10 mouse cellular contexts compared by ENCODE assay signal in genomic region chr9:37368860-37369259, GRCm38 (mm10). TPM values are rescaled to one million over a fixed set of nuclear protein-coding genes. Genes with fewer than 3 reads are reported as not detected.
DNase-seq lines count a peak whose midpoint lies in the region; ATAC-seq and TF ChIP-seq lines count a peak whose summit lies in the region.
"Had no signal": no experiment of that assay in that cellular context is flagged by ENCODE, and none has a peak within 500 bp of the region (broad histone marks: within the 10 kb centered on the region; RNA-seq: fewer than 3 reads in every experiment).

No protein-coding gene starts in this region.

- TF ChIP-seq CTCF in gastrocnemius, adult 2 months (IDR thresholded peaks at IDR 0.05), result peak; percentile 41
- TF ChIP-seq CTCF in lung, postnatal 0 days (IDR thresholded peaks at IDR 0.05), result peak; percentile 58

- WGBS in intestine, embryonic 16.5 days, result 72% methylated on average over 8 of the region's 8 CpGs
- WGBS in lung, postnatal 0 days, result 34% methylated on average over 8 of the region's 8 CpGs
- WGBS in liver, embryonic 12.5 days (ENCODE audit: insufficient replicate concordance), result 59% methylated on average over 8 of the region's 8 CpGs

- no peak overlapping the region for H3K4me2 ChIP-seq in intestine, embryonic 16.5 days (ENCODE audit: low read depth, low read length)
- H3K4me2 ChIP-seq in lung, postnatal 0 days (replicated peaks; ENCODE audit: low read depth, low read length), result no peak overlapping the region
- H3K4me2 ChIP-seq in liver, embryonic 12.5 days, result no peak overlapping the region

- 0 out of 2 replicates have a peak, but pooled peaks cover 2% of the 10 kb centered on the region for H3K4me1 ChIP-seq in intestine, embryonic 16.5 days (ENCODE audit: control insufficient read depth, insufficient read depth, low read length)
- peaks cover 3% of the 10 kb centered on the region; the same call in 1 of the 2 replicates for H3K4me1 ChIP-seq in lung, postnatal 0 days (ENCODE audit: insufficient read depth, low read depth, low read length)
- no peaks in the 10 kb centered on the region for H3K4me1 ChIP-seq in liver, embryonic 12.5 days

- peak overlapping the region; percentile 82 for H3K27ac ChIP-seq in gastrocnemius, adult 2 months
- peak overlapping the region; percentile 58 for H3K27ac ChIP-seq in intestine, embryonic 16.5 days (ENCODE audit: low read length)
- H3K27ac ChIP-seq in lung, postnatal 0 days (ENCODE audit: low read length), result peak overlapping the region; percentile 67
- H3K27ac ChIP-seq in liver, embryonic 12.5 days, result no peak overlapping the region

- no peak overlapping the region for H3K9ac ChIP-seq in intestine, embryonic 16.5 days (ENCODE audit: low read depth, low read length)
- no peak overlapping the region for H3K9ac ChIP-seq in lung, postnatal 0 days (replicated peaks; ENCODE audit: low read depth)
- no peak overlapping the region for H3K9ac ChIP-seq in liver, embryonic 12.5 days

- H3K36me3 ChIP-seq in intestine, embryonic 16.5 days (ENCODE audit: control insufficient read depth, insufficient read depth, low read length), result no peaks in the 10 kb centered on the region
- no peaks in the 10 kb centered on the region for H3K36me3 ChIP-seq in lung, postnatal 0 days (ENCODE audit: insufficient read depth, low read length)
- no peaks in the 10 kb centered on the region for H3K36me3 ChIP-seq in liver, embryonic 12.5 days

- intact Hi-C loops in gastrocnemius, adult 2 months (cut with DNase I), result no loop called here

- peak overlapping the region; percentile 36 for H3K4me3 ChIP-seq in gastrocnemius, adult 2 months
- H3K4me3 ChIP-seq in intestine, embryonic 16.5 days (ENCODE audit: low read length), result no peak overlapping the region
- H3K4me3 ChIP-seq in lung, postnatal 0 days (ENCODE audit: low read depth, low read length), result no peak overlapping the region
- H3K4me3 ChIP-seq in liver, embryonic 12.5 days, result no peak overlapping the region

- peak; percentile 80 for TF ChIP-seq EP300 in lung, postnatal 0 days (IDR thresholded peaks at IDR 0.05)

- peak; percentile 47 for ATAC-seq in intestine, embryonic 16.5 days
- peak; percentile 89 for ATAC-seq in lung, postnatal 0 days
- no peak for ATAC-seq in liver, embryonic 12.5 days

- no peaks in the 10 kb centered on the region for H3K27me3 ChIP-seq in intestine, embryonic 16.5 days (replicated peaks; ENCODE audit: control insufficient read depth, insufficient read depth, low read length)
- no peaks in the 10 kb centered on the region for H3K27me3 ChIP-seq in lung, postnatal 0 days (replicated peaks; ENCODE audit: insufficient read depth, low read length)
- H3K27me3 ChIP-seq in liver, embryonic 12.5 days (replicated peaks), result no peaks in the 10 kb centered on the region

- peak; percentile 30 for DNase-seq in gastrocnemius, adult 2 months
- no peak for DNase-seq in gastrocnemius, adult 8-10 months (ENCODE audit: low spot score in 2 of 2)
- peak; percentile 8 for DNase-seq in brain, adult 2 months (ENCODE audit: low read depth, low spot score)
- peak; percentile 52 for DNase-seq in lung, postnatal 0 days (ENCODE audit: low spot score)
- no peak for DNase-seq in spleen, postnatal 10 days (ENCODE audit: low spot score in 2 of 2)
- no peak for DNase-seq in right cerebral cortex, postnatal 4 days
- DNase-seq: left cerebral cortex, postnatal 4 days had no signal

- no peaks in the 10 kb centered on the region for H3K9me3 ChIP-seq in intestine, embryonic 16.5 days (ENCODE audit: control insufficient read depth, low read length)
- H3K9me3 ChIP-seq in lung, postnatal 0 days (ENCODE audit: low read length), result no peaks in the 10 kb centered on the region
- H3K9me3 ChIP-seq in liver, embryonic 12.5 days (replicated peaks), result no peaks in the 10 kb centered on the region

RNA-seq across cellular contexts. Expression of gene Hepacam, which starts 1.7 kb away (rescaled TPM):
- under 1 TPM in 1 of 2 experiments, not detected in 1; 0.20 TPM for total RNA-seq in gastrocnemius, adult 2 months (2021)
- total RNA-seq in gastrocnemius, adult 8-10 months (2022), result under 1 TPM in 1 of 4 experiments, not detected in 3; 0.21 TPM
- 0.05 and 0.09 TPM in 2 replicates for polyA plus RNA-seq in intestine, embryonic 16.5 days (2015; fragmentation: Nextera tagmentation; extraction: Ambion mirVana)
- polyA plus RNA-seq in lung, postnatal 0 days (2015; fragmentation: Nextera tagmentation; extraction: Ambion mirVana), result 0.81 and 1.2 TPM in 2 replicates
- polyA plus RNA-seq in liver, embryonic 12.5 days (2016; fragmentation: Nextera tagmentation; extraction: Ambion mirVana), result 0.05 TPM in 1 of 2 replicates, not detected in the other
- total RNA-seq: granulocyte monocyte progenitor cell, adult 5-6 weeks had no signal

RNA-seq across cellular contexts. Expression of gene Ccdc15, which starts 20.6 kb away (rescaled TPM):
- 1 to 10 TPM; 1.7 to 1.8 TPM for total RNA-seq in gastrocnemius, adult 2 months (2021)
- total RNA-seq in gastrocnemius, adult 8-10 months (2022), result 1 to 10 TPM; 1.3 to 1.7 (median 1.6) TPM
- polyA plus RNA-seq in intestine, embryonic 16.5 days (2015; fragmentation: Nextera tagmentation; extraction: Ambion mirVana), result 3.8 and 4.3 TPM in 2 replicates
- polyA plus RNA-seq in lung, postnatal 0 days (2015; fragmentation: Nextera tagmentation; extraction: Ambion mirVana), result 4.5 and 5.8 TPM in 2 replicates
- 5.6 and 6.9 TPM in 2 replicates for polyA plus RNA-seq in liver, embryonic 12.5 days (2016; fragmentation: Nextera tagmentation; extraction: Ambion mirVana)

RNA-seq across cellular contexts. Expression of gene Robo4, which starts 32.8 kb away (rescaled TPM):
- total RNA-seq in gastrocnemius, adult 2 months (2021), result 10 to 100 TPM in 1 of 2 experiments, 1 to 10 TPM in 1; 8.6 to 10.6 TPM
- total RNA-seq in gastrocnemius, adult 8-10 months (2022), result 1 to 10 TPM; 6.8 to 9.2 (median 7.1) TPM
- polyA plus RNA-seq in intestine, embryonic 16.5 days (2015; fragmentation: Nextera tagmentation; extraction: Ambion mirVana), result 11.7 and 13.9 TPM in 2 replicates
- polyA plus RNA-seq in lung, postnatal 0 days (2015; fragmentation: Nextera tagmentation; extraction: Ambion mirVana), result 18.9 and 21.6 TPM in 2 replicates
- polyA plus RNA-seq in liver, embryonic 12.5 days (2016; fragmentation: Nextera tagmentation; extraction: Ambion mirVana), result 4.4 and 5.1 TPM in 2 replicates

Comparison
In these comparisons a context has a peak if more than half of its experiments do, and no peak if none do; other contexts are left out.
1. DNase-seq: peak in gastrocnemius, adult 2 months (single experiment), brain, adult 2 months (single experiment) and lung, postnatal 0 days (single experiment); none in gastrocnemius, adult 8-10 months (0 of 2), spleen, postnatal 10 days (0 of 2) and right cerebral cortex, postnatal 4 days (single experiment).